In genomic region chr3:104142376-104142775, GRCm38 (mm10) we compare ENCODE assay signal across 11 mouse cellular contexts.
DNase-seq lines count a peak whose midpoint lies in the region; ATAC-seq and TF ChIP-seq lines count a peak whose summit lies in the region.
"Had no signal": no experiment of that assay in that cellular context is flagged by ENCODE, and none has a peak within 500 bp of the region (broad histone marks: within the 10 kb centered on the region; RNA-seq: fewer than 3 reads in every experiment).

No protein-coding gene starts in this region.

- peak; percentile 23 for DNase-seq in adrenal gland, adult 2 months
- DNase-seq in adrenal gland, adult 8-10 months = no peak
- DNase-seq in heart, adult 8-10 months (ENCODE audit: low spot score) = peak; percentile 35
- peak; percentile 94 for DNase-seq in kidney, adult 9 months
- DNase-seq in lung, embryonic 14.5 days = peak; percentile 61
- no peak for DNase-seq in thymus, postnatal 14 days
- no peak for DNase-seq in right cerebral cortex, adult 2 months (ENCODE audit: low spot score in 2 of 2)
- DNase-seq: forebrain, postnatal 0 days had no signal

- no peaks in the 10 kb centered on the region for H3K9me3 ChIP-seq in lung, embryonic 14.5 days (ENCODE audit: low read depth, low read length)
- H3K9me3 ChIP-seq: embryonic facial prominence, embryonic 10.5 days; neural tube, embryonic 13.5 days had no signal

- H3K4me2 ChIP-seq in lung, embryonic 14.5 days = no peak overlapping the region
- H3K4me2 ChIP-seq: neural tube, embryonic 13.5 days had no signal

- H3K27me3 ChIP-seq in lung, embryonic 14.5 days (ENCODE audit: insufficient read depth, low read length) = no peaks in the 10 kb centered on the region
- H3K27me3 ChIP-seq: neural tube, embryonic 13.5 days had no signal

- TF ChIP-seq CTCF in lung, embryonic 14.5 days (IDR thresholded peaks at IDR 0.05; ENCODE audit: low read depth) = no peak

- H3K4me1 ChIP-seq in lung, embryonic 14.5 days (ENCODE audit: insufficient read depth) = 0 out of 2 replicates have a peak, but pooled peaks cover 3% of the 10 kb centered on the region
- H3K4me1 ChIP-seq: embryonic facial prominence, embryonic 10.5 days; neural tube, embryonic 13.5 days had no signal

- no peak overlapping the region for H3K27ac ChIP-seq in lung, embryonic 14.5 days (ENCODE audit: low read depth)
- H3K27ac ChIP-seq: embryonic facial prominence, embryonic 10.5 days; neural tube, embryonic 13.5 days had no signal

- H3K4me3 ChIP-seq in lung, embryonic 14.5 days (ENCODE audit: low read depth, low read length) = no peak overlapping the region
- H3K4me3 ChIP-seq: embryonic facial prominence, embryonic 10.5 days; neural tube, embryonic 13.5 days had no signal

- ATAC-seq in lung, embryonic 14.5 days (ENCODE audit: insufficient read depth) = no peak
- ATAC-seq in frontal cortex, adult (ENCODE audit: low TSS enrichment) = no peak
- ATAC-seq: forebrain, postnatal 0 days had no signal

- H3K36me3 ChIP-seq in lung, embryonic 14.5 days (ENCODE audit: insufficient read depth) = no peaks in the 10 kb centered on the region
- H3K36me3 ChIP-seq: embryonic facial prominence, embryonic 10.5 days; neural tube, embryonic 13.5 days had no signal

- H3K9ac ChIP-seq in lung, embryonic 14.5 days = no peak overlapping the region
- H3K9ac ChIP-seq: forebrain, postnatal 0 days; neural tube, embryonic 13.5 days had no signal

- WGBS in lung, embryonic 14.5 days = 7% methylated on average over 4 of the region's 4 CpGs

Comparison
In these comparisons a context has a peak if more than half of its experiments do, and no peak if none do; other contexts are left out.
1. DNase-seq: peak in adrenal gland, adult 2 months (single experiment), heart, adult 8-10 months (single experiment), kidney, adult 9 months (single experiment) and lung, embryonic 14.5 days (single experiment); none in adrenal gland, adult 8-10 months (single experiment), thymus, postnatal 14 days (single experiment) and right cerebral cortex, adult 2 months (0 of 2).